Mouse (Mus musculus): Measurements from ENCODE around the gene Prss8. TPM values are rescaled to one million over a fixed set of nuclear protein-coding genes. Genes with fewer than 3 reads are reported as not detected.

Gene Prss8
- polyA plus RNA-seq, 1 experiment from 2014 or later, result 13.9 TPM

GRCm38 (mm10) chr7:127876041-127876466 is 53.9 kb downstream of the Prss8 start, which contains the start of gene Zfp646:
TSS of gene Zfp646 (plus strand) at chr7:127876221.
- peak within 1 kb of the TSS; percentile 92 for H3K27ac ChIP-seq (replicated peaks)
- peaks cover 24% of the 10 kb centered on the region for H3K9me3 ChIP-seq (replicated peaks)
- H3K36me3 ChIP-seq (replicated peaks), result peaks cover 44% of the 10 kb centered on the region
- peak; percentile 86 for ATAC-seq (ENCODE audit: insufficient read depth)
- 0% methylated on average over 41 of the region's 41 CpGs for WGBS (ENCODE audit: insufficient replicate concordance)
- peak within 1 kb of the TSS; percentile 88 for H3K9ac ChIP-seq
- peak within 1 kb of the TSS; percentile 80 for H3K4me2 ChIP-seq
- H3K27me3 ChIP-seq, result no peaks in the 10 kb centered on the region
- peak within 1 kb of the TSS; percentile 82 for H3K4me3 ChIP-seq (replicated peaks)
- H3K4me1 ChIP-seq (replicated peaks), result peaks cover 38% of the 10 kb centered on the region

Other genes starting within 250 kb of the Prss8 start
- gene Bcl7c, start 221.2 kb downstream of the Prss8 start, polyA plus RNA-seq (2015; fragmentation: Nextera tagmentation; extraction: Ambion mirVana), result 22.9 and 23.7 TPM in 2 replicates
- gene Ctf1, start 217.4 kb downstream of the Prss8 start, polyA plus RNA-seq (2015; fragmentation: Nextera tagmentation; extraction: Ambion mirVana), result 2.7 and 2.8 TPM in 2 replicates
- gene Ctf2, start 197.9 kb downstream of the Prss8 start, polyA plus RNA-seq (2015; fragmentation: Nextera tagmentation; extraction: Ambion mirVana), result 0.06 and 0.10 TPM in 2 replicates
- 2.8 and 2.9 TPM in 2 replicates for gene Fbxl19, start 185.6 kb downstream of the Prss8 start, polyA plus RNA-seq (2015; fragmentation: Nextera tagmentation; extraction: Ambion mirVana)
- gene Orai3, start 160.3 kb downstream of the Prss8 start, polyA plus RNA-seq (2015; fragmentation: Nextera tagmentation; extraction: Ambion mirVana), result 11.0 and 13.1 TPM in 2 replicates
- gene Setd1a, start 153.4 kb downstream of the Prss8 start, polyA plus RNA-seq (2015; fragmentation: Nextera tagmentation; extraction: Ambion mirVana), result 9.2 and 9.3 TPM in 2 replicates
- gene Gm49388, start 144.5 kb downstream of the Prss8 start, polyA plus RNA-seq (2015; fragmentation: Nextera tagmentation; extraction: Ambion mirVana), result not detected in 2 replicates
- 55.9 and 75.3 TPM in 2 replicates for gene Hsd3b7, start 129.5 kb downstream of the Prss8 start, polyA plus RNA-seq (2015; fragmentation: Nextera tagmentation; extraction: Ambion mirVana)
- gene Stx4a, start 105.8 kb downstream of the Prss8 start, polyA plus RNA-seq (2015; fragmentation: Nextera tagmentation; extraction: Ambion mirVana), result 14.6 and 14.9 TPM in 2 replicates
- 0.43 and 0.44 TPM in 2 replicates for gene Stx1b, start 105.6 kb downstream of the Prss8 start, polyA plus RNA-seq (2015; fragmentation: Nextera tagmentation; extraction: Ambion mirVana)
- gene Zfp646, start 53.9 kb downstream of the Prss8 start, polyA plus RNA-seq (2015; fragmentation: Nextera tagmentation; extraction: Ambion mirVana), result 3.8 and 5.0 TPM in 2 replicates
- 5.7 and 6.8 TPM in 2 replicates for gene Zfp668, start 53.3 kb downstream of the Prss8 start, polyA plus RNA-seq (2015; fragmentation: Nextera tagmentation; extraction: Ambion mirVana)
- gene Prss53, start 39.1 kb downstream of the Prss8 start, polyA plus RNA-seq (2015; fragmentation: Nextera tagmentation; extraction: Ambion mirVana), result 0.21 and 0.46 TPM in 2 replicates
- gene Gm21974, start 34.6 kb downstream of the Prss8 start, polyA plus RNA-seq (2015; fragmentation: Nextera tagmentation; extraction: Ambion mirVana), result not detected in 2 replicates
- 122 and 141 TPM in 2 replicates for gene Vkorc1, start 34.5 kb downstream of the Prss8 start, polyA plus RNA-seq (2015; fragmentation: Nextera tagmentation; extraction: Ambion mirVana)
- gene Bckdk, start 26.0 kb downstream of the Prss8 start, polyA plus RNA-seq (2015; fragmentation: Nextera tagmentation; extraction: Ambion mirVana), result 51.5 and 59.2 TPM in 2 replicates
- 15.0 TPM in 2 replicates for gene Kat8, start 17.6 kb downstream of the Prss8 start, polyA plus RNA-seq (2015; fragmentation: Nextera tagmentation; extraction: Ambion mirVana)
- gene Prss36, start 16.6 kb upstream of the Prss8 start, polyA plus RNA-seq (2015; fragmentation: Nextera tagmentation; extraction: Ambion mirVana), result 2.7 and 3.3 TPM in 2 replicates
- 120 and 123 TPM in 2 replicates for gene Fus, start 37.4 kb upstream of the Prss8 start, polyA plus RNA-seq (2015; fragmentation: Nextera tagmentation; extraction: Ambion mirVana)
- gene Pycard, start 63.8 kb upstream of the Prss8 start, polyA plus RNA-seq (2015; fragmentation: Nextera tagmentation; extraction: Ambion mirVana), result 24.9 and 29.1 TPM in 2 replicates
- gene Trim72, start 73.8 kb upstream of the Prss8 start, polyA plus RNA-seq (2015; fragmentation: Nextera tagmentation; extraction: Ambion mirVana), result 0.25 and 0.38 TPM in 2 replicates
- 6.0 TPM in 2 replicates for gene Itgam, start 132.5 kb upstream of the Prss8 start, polyA plus RNA-seq (2015; fragmentation: Nextera tagmentation; extraction: Ambion mirVana)
- gene Gm49368, start 132.6 kb upstream of the Prss8 start, polyA plus RNA-seq (2015; fragmentation: Nextera tagmentation; extraction: Ambion mirVana), result 0.20 TPM in 1 of 2 replicates, not detected in the other
- 0.13 and 0.21 TPM in 2 replicates for gene Itgax, start 199.4 kb upstream of the Prss8 start, polyA plus RNA-seq (2015; fragmentation: Nextera tagmentation; extraction: Ambion mirVana)
- 0.02 and 0.10 TPM in 2 replicates for gene Itgad, start 224.3 kb upstream of the Prss8 start, polyA plus RNA-seq (2015; fragmentation: Nextera tagmentation; extraction: Ambion mirVana)

Measured in liver, embryonic 15.5 days (tissue).